Mouse (Mus musculus): ENCODE results near the gene Nkx3-2. TPM values are rescaled to one million over a fixed set of nuclear protein-coding genes. Genes with fewer than 3 reads are reported as not detected.

Nkx3-2 gene
- polyA plus RNA-seq, 1 experiment from 2014 or later, result 0.23 TPM

DNA sequence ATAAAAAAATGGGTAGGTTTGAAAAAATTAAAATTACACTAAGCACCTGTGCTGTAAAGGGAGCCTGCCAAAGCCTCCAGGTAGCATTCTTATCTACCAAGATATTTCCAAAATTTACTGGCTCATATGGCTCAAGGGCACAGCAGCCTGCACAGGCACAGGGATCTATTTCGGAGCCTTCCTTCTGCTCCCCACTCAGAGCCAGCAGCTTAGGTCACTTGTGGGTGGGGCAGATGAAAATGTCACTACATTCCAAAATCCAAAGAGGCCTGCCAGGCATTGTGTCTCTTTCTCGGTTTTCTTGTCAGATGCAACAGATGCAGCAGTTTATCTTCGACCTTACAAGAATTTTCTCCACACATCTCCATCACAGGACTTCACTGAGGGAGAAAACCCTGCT is 15.7 kb upstream of the Nkx3-2 start:
- Histone ChIP-seq H3K27ac (replicated peaks) (no peak overlapping the region), H3K9ac (replicated peaks) (no peak overlapping the region), H3K4me2 (no peak overlapping the region), H3K27me3 (replicated peaks) (no peaks in the 10 kb centered on the region), H3K4me1 (no peaks in the 10 kb centered on the region), H3K9me3 (replicated peaks) (no peaks in the 10 kb centered on the region), H3K4me3 (replicated peaks) (no peak overlapping the region), H3K36me3 (peaks cover 7% of the 10 kb centered on the region; the same call in 1 of the 2 replicates)
- no peak for ATAC-seq (ENCODE audit: low FRiP score)
- 83% methylated on average over 3 of the region's 3 CpGs for WGBS

DNA sequence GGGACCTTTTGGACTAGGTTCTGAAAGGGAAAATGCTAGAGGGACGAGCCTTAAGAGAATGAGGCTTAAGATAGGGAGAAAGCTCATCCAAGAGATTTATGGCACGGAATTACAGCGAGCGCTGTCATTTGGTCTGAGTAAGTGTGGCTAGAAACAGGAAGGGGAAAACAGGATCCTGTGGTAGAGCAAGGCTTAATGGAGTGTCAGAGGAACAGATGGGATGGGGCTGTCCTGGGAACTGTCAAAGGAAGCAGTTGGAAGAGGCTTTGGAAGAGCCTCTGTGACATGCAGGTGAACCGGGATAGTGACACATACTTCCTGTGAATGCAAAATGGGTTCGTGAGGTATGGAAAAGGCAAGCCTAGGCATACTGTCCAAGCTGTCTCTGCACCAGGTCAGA is 11.4 kb upstream of the Nkx3-2 start:
- WGBS, result 49% methylated on average over 6 of the region's 6 CpGs

GRCm38 (mm10) chr5:41775273-41775672 is 11.0 kb upstream of the Nkx3-2 start:
- H3K36me3 ChIP-seq, result no peaks in the 10 kb centered on the region
- H3K9ac ChIP-seq (replicated peaks), result no peak overlapping the region
- no peak overlapping the region for H3K27ac ChIP-seq (replicated peaks)
- no peak overlapping the region for H3K4me3 ChIP-seq (replicated peaks)
- 73% methylated on average over 3 of the region's 3 CpGs for WGBS
- no peak for ATAC-seq (ENCODE audit: low FRiP score)
- no peaks in the 10 kb centered on the region for H3K9me3 ChIP-seq (replicated peaks)
- H3K4me2 ChIP-seq, result no peak overlapping the region
- no peaks in the 10 kb centered on the region for H3K27me3 ChIP-seq (replicated peaks)
- no peaks in the 10 kb centered on the region for H3K4me1 ChIP-seq

More for the DNA sequence above, 11.4 kb upstream of the Nkx3-2 start:
- Histone ChIP-seq H3K4me1 (no peaks in the 10 kb centered on the region), H3K9ac (replicated peaks) (no peak overlapping the region), H3K36me3 (no peaks in the 10 kb centered on the region), H3K27me3 (replicated peaks) (no peaks in the 10 kb centered on the region), H3K4me3 (replicated peaks) (no peak overlapping the region), H3K4me2 (no peak overlapping the region), H3K9me3 (replicated peaks) (no peaks in the 10 kb centered on the region), H3K27ac (replicated peaks) (no peak overlapping the region)
- ATAC-seq (ENCODE audit: low FRiP score), result no peak

- Histone ChIP-seq H3K27me3 (replicated peaks) (peaks cover 48% of the 10 kb centered on the region), H3K27ac (replicated peaks) (no peak overlapping the region), H3K4me1 (peaks cover 28% of the 10 kb centered on the region), H3K9me3 (replicated peaks) (no peaks in the 10 kb centered on the region), H3K9ac (replicated peaks) (no peak overlapping the region), H3K4me3 (replicated peaks) (peak overlapping the region; percentile 23), H3K4me2 (peak overlapping the region; percentile 48), H3K36me3 (no peaks in the 10 kb centered on the region)
- peak; percentile 83; the same call in 1 of the 2 replicates for ATAC-seq (ENCODE audit: low FRiP score)
- WGBS, result 4% methylated on average over 21 of the region's 21 CpGs
Measured at GRCm38 (mm10) chr5:41768382-41769040, 4.2 kb upstream of the Nkx3-2 start.

DNA sequence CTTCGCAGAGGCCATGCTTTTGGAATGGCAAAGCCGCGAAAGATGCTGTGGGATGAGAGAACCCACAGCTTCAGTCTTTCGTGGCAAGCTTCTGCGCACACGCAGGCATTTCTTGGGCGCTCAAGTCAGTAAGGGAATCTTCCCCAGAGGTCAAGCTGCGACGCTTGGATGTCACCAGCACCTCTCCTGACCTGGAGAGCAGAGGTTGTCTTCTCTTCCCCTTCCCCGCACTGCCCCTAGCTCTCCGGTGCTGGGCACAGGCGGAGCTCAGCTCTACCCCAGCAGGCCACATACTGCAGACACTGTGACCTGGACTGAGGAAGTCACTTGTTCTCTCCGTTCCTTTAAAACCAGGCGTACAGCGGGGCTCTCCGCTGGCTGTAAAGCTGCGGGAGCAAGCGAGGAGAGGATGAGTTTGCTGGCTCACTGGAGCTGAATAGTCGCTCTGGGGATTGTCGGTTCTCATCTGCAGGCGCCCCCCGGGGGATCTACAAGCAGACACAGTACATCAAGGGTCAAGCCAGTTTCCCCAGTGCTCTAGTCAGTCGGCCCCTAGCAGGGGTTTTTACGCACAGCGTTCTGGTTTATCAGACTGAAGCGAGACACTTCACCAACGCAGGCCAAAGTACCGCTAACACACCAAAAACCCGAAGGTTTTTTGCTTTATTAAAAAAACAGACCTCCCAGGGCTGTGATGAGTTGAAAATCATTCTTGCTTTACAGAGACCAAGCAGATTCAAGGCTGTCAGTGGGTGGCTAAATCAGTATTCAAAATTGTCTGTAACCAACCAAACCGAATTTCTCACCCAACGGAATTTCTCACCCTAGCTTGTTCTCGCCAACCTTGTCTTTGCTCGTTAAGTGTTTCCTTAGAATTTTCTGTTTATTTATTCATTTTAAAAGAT is 3.2 kb upstream of the Nkx3-2 start:
- Histone ChIP-seq H3K4me2 (peak overlapping the region; percentile 48), H3K27ac (replicated peaks) (no peak overlapping the region), H3K27me3 (replicated peaks) (peaks cover 58% of the 10 kb centered on the region), H3K4me1 (peaks cover 33% of the 10 kb centered on the region), H3K4me3 (replicated peaks) (peak overlapping the region; percentile 23), H3K36me3 (no peaks in the 10 kb centered on the region), H3K9me3 (replicated peaks) (no peaks in the 10 kb centered on the region), H3K9ac (replicated peaks) (no peak overlapping the region)
- ATAC-seq (ENCODE audit: low FRiP score), result no peak
- 3% methylated on average over 33 of the region's 33 CpGs for WGBS

DNA sequence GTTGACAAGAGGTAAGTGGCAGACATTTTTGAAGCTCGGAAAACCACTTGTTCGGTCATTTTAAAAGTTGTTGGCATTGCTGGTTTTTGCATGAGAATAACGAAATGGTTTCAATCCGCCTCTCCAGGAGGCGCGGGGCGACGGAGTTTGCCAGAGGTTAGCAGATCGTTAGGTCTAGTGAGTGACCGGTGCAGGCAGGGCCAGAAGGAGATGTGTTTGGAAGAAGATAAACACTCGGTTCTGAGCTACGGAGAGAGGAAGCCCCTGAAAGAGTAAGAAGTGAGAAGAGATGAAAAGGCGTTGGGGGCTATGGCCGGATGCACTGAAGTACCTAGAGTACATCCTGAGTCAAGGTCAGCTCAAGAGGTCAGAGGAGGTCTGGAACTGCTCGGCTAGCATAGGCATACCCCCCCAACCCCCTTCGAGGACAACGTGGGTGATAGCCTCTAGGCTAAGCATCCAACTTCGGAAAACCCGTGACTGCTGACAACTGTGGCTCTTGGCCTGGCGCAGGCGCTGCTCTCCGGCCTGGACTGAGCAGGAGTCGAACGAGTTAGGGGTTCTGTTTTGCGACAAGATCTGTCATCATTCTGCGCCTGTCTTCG is 2.2 kb upstream of the Nkx3-2 start:
- H3K27ac ChIP-seq (replicated peaks), result no peak overlapping the region
- H3K4me1 ChIP-seq, result peaks cover 39% of the 10 kb centered on the region
- H3K9ac ChIP-seq (replicated peaks), result no peak overlapping the region
- H3K9me3 ChIP-seq (replicated peaks), result no peaks in the 10 kb centered on the region
- H3K27me3 ChIP-seq (replicated peaks), result peaks cover 69% of the 10 kb centered on the region
- H3K4me2 ChIP-seq, result no peak overlapping the region
- no peaks in the 10 kb centered on the region for H3K36me3 ChIP-seq
- no peak overlapping the region for H3K4me3 ChIP-seq (replicated peaks)
- 2% methylated on average over 27 of the region's 27 CpGs for WGBS
- no peak for ATAC-seq (ENCODE audit: low FRiP score)

DNA sequence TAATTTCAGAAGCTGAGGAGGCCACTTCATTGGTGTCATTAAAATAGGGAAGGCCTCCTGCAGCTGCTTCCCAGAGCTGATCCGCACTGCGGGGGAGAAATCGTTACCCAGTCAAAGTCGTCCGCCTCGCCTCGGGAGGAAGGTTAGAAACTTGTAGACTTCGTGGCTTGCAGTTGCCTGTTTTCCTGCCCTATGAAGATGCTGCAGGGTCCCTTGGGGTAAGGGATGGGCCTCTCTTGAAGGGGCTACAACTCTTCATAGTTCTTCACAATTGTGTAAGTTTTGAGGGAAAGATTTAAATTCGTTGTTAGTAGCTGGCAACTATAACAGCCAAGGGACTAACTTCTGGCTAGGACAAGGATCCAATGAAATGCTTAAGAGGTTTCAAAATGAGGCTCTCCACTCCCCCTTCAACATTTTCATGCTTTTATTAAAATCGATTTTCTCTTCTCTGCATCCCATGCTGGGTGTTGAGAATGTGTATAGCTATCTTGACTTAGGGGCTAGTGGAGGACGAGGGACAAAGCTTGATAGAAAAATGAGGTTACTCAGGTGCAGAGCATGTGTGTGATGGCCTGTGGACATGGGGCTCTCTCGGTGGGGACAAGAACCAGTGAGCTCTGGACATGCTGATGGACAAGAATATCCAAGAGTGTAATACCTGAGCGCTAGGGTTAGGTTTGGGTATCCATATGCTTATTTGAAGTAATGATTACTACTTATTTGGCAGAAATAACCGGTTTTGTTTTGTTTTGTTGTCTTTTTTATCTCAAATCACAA is 1.5 kb upstream of the Nkx3-2 start:
- Histone ChIP-seq H3K36me3 (no peaks in the 10 kb centered on the region), H3K27me3 (replicated peaks) (peaks cover 75% of the 10 kb centered on the region), H3K9ac (replicated peaks) (no peak overlapping the region), H3K4me3 (replicated peaks) (no peak overlapping the region), H3K4me2 (no peak overlapping the region), H3K9me3 (replicated peaks) (no peaks in the 10 kb centered on the region), H3K4me1 (peaks cover 42% of the 10 kb centered on the region), H3K27ac (replicated peaks) (no peak overlapping the region)
- ATAC-seq (ENCODE audit: low FRiP score), result no peak
- 3% methylated on average over 14 of the region's 14 CpGs for whole genome bisulfite sequencing

- peak; percentile 19; the same call in 1 of the 2 replicates for ATAC-seq (ENCODE audit: low FRiP score)
- Histone ChIP-seq H3K4me3 (replicated peaks) (peak overlapping the region; percentile 34), H3K36me3 (no peaks in the 10 kb centered on the region), H3K27me3 (replicated peaks) (peaks cover 90% of the 10 kb centered on the region), H3K27ac (replicated peaks) (no peak overlapping the region), H3K4me2 (peak overlapping the region; percentile 59), H3K9me3 (replicated peaks) (no peaks in the 10 kb centered on the region), H3K9ac (replicated peaks) (no peak overlapping the region), H3K4me1 (peaks cover 41% of the 10 kb centered on the region)
- under 1% methylated on average over 41 of the region's 41 CpGs for WGBS
Measured at GRCm38 (mm10) chr5:41762947-41763730, 1.2 kb downstream of the Nkx3-2 start.

DNA sequence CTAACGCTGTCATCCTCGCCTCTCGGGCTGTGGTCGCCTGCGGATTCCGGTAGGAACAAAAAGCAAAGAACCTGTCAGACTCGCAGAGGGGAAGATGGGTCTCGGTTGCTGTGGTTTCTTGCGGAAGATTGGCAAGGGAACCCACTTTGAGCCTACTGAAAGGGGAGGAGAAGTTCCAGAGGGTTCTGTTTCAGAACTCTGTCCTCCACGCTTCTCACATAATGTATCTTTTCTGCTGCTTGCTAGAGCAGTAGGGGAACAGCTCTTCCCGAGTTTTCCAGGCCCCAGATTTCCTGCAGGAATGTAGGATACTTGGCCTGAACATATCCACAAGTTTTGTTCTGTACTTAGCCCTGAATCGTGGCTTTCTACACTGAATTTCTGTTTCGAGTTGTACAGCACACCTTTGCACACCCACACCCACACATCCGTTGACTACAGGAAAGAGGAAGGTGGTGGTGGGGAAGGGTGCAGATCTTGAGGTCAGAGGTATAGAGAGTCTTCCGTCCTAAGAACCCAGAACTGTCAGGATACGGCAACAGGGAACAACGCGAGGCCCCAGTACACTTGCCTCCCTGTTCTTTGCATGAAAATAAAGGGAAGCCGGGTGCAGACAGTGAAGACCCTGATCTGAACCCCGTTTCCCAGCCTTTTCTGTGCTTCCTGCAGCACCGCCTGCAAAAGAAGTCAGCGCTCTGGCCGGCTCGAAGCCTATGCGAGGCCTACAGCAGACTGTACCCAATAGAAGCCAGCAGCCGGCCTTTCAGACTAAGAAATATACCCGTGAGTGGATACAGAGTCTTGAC is 2.0 kb downstream of the Nkx3-2 start:
- Histone ChIP-seq H3K4me1 (peaks cover 33% of the 10 kb centered on the region), H3K9me3 (replicated peaks) (no peaks in the 10 kb centered on the region), H3K27ac (replicated peaks) (no peak overlapping the region), H3K4me2 (peak overlapping the region; percentile 59), H3K27me3 (replicated peaks) (peaks cover 90% of the 10 kb centered on the region), H3K4me3 (replicated peaks) (peak overlapping the region; percentile 34), H3K36me3 (no peaks in the 10 kb centered on the region), H3K9ac (replicated peaks) (no peak overlapping the region)
- WGBS, result 2% methylated on average over 27 of the region's 27 CpGs
- no peak for ATAC-seq (ENCODE audit: low FRiP score)

DNA sequence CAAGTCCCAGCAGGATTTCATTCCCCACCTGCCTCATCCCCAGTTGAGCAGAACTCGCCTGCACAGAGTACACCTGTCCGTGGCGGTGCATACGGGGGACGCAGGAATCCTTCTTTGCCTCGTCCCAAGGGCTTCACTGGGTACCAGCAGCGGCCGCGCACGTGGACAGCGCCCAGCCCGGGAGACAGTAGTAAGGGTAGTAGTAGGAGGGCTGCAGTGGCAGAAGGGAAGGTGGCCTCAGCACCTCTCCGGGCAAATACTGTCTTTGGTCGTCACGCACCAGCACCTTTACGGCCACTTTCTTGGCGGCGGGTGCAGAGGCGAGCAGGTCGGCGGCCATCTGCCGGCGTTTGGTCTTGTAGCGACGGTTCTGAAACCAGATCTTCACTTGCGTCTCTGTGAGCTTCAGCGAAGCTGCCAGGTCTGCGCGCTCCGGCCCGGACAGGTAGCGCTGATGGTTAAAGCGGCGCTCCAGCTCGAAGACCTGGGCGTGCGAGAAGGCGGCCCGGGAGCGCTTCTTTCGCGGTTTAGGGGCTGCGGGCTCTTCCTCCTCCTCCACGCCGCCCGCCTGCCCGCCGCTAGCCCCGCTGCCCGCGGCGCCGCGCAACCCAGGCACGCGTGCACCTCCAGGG is 2.7 kb downstream of the Nkx3-2 start:
- 0 out of 2 replicates have a peak, but pooled peaks have one; percentile 16 for ATAC-seq (ENCODE audit: low FRiP score)
- Histone ChIP-seq H3K4me3 (replicated peaks) (peak overlapping the region; percentile 8), H3K27me3 (replicated peaks) (peaks cover 91% of the 10 kb centered on the region), H3K27ac (replicated peaks) (no peak overlapping the region), H3K4me2 (peak overlapping the region; percentile 38), H3K9ac (replicated peaks) (no peak overlapping the region), H3K9me3 (replicated peaks) (no peaks in the 10 kb centered on the region), H3K36me3 (no peaks in the 10 kb centered on the region), H3K4me1 (peaks cover 27% of the 10 kb centered on the region)
- under 1% methylated on average over 56 of the region's 56 CpGs for WGBS

Measured in neural tube, embryonic 15.5 days (tissue).